ENCODE assay signal across 11 mouse cellular contexts in genomic region chr9:60768393-60768792, GRCm38 (mm10). TPM values are rescaled to one million over a fixed set of nuclear protein-coding genes. Genes with fewer than 3 reads are reported as not detected.
A peak's percentile ranks its signal among the peaks of the same experiment; 100 is the strongest.
DNase-seq lines count a peak whose midpoint lies in the region; ATAC-seq and TF ChIP-seq lines count a peak whose summit lies in the region.
"Had no signal": no experiment of that assay in that cellular context is flagged by ENCODE, and none has a peak within 500 bp of the region (broad histone marks: within the 10 kb centered on the region; RNA-seq: fewer than 3 reads in every experiment).

No protein-coding gene starts in this region.

- H3ac ChIP-seq in myocyte (ENCODE audit: control insufficient read depth, insufficient read length), result no peak overlapping the region

- no peaks in the 10 kb centered on the region; the same call in 1 of the 2 replicates for H3K9me3 ChIP-seq in kidney, embryonic 14.5 days (ENCODE audit: control insufficient read depth, low read length)
- no peaks in the 10 kb centered on the region for H3K9me3 ChIP-seq in midbrain, embryonic 16.5 days (replicated peaks; ENCODE audit: control insufficient read depth, low read length, poor library complexity, severe bottlenecking)
- H3K9me3 ChIP-seq in midbrain, embryonic 15.5 days, result no peaks in the 10 kb centered on the region
- H3K9me3 ChIP-seq: forebrain, embryonic 15.5 days; liver, embryonic 13.5 days had no signal

- no peak for TF ChIP-seq CTCF in kidney, adult 2 months (conservative IDR thresholded peaks at IDR 0.05; ENCODE audit: insufficient read depth, insufficient read length, low read depth, low read length)

- no peaks in the 10 kb centered on the region for H3K79me2 ChIP-seq in myocyte (ENCODE audit: control insufficient read depth, insufficient read depth)

- H3K4me1 ChIP-seq in kidney, embryonic 14.5 days (ENCODE audit: control insufficient read depth, insufficient read depth, low read length), result peaks cover 8% of the 10 kb centered on the region; the same call in 1 of the 2 replicates
- H3K4me1 ChIP-seq in kidney, adult 2 months (ENCODE audit: control insufficient read depth, insufficient read depth, low read length), result 0 out of 2 replicates have a peak, but pooled peaks cover 3% of the 10 kb centered on the region
- H3K4me1 ChIP-seq in midbrain, embryonic 16.5 days (ENCODE audit: control insufficient read depth, insufficient read depth, low read length), result no peaks in the 10 kb centered on the region
- H3K4me1 ChIP-seq in midbrain, embryonic 15.5 days, result no peaks in the 10 kb centered on the region
- H3K4me1 ChIP-seq: forebrain, embryonic 15.5 days; liver, embryonic 13.5 days had no signal

- no peaks in the 10 kb centered on the region for H3K27me3 ChIP-seq in kidney, embryonic 14.5 days (ENCODE audit: control insufficient read depth, insufficient read depth, low read length)
- H3K27me3 ChIP-seq in kidney, adult 2 months (replicated peaks; ENCODE audit: control insufficient read depth, insufficient read depth, low read length), result no peaks in the 10 kb centered on the region
- no peaks in the 10 kb centered on the region for H3K27me3 ChIP-seq in midbrain, embryonic 16.5 days (ENCODE audit: control insufficient read depth, insufficient read depth, low read depth, low read length)
- no peaks in the 10 kb centered on the region for H3K27me3 ChIP-seq in midbrain, embryonic 15.5 days (replicated peaks)
- H3K27me3 ChIP-seq in myocyte (ENCODE audit: control insufficient read depth, insufficient read depth, insufficient read length), result no peaks in the 10 kb centered on the region
- H3K27me3 ChIP-seq: forebrain, embryonic 15.5 days; liver, embryonic 13.5 days had no signal

- H3K4me2 ChIP-seq in kidney, embryonic 14.5 days (replicated peaks; ENCODE audit: low read depth, low read length), result no peak overlapping the region
- H3K4me2 ChIP-seq in midbrain, embryonic 16.5 days (ENCODE audit: low read length), result 0 out of 2 replicates have a peak overlapping the region, but pooled peaks have one; percentile 0
- no peak overlapping the region for H3K4me2 ChIP-seq in midbrain, embryonic 15.5 days
- no peak overlapping the region for H3K4me2 ChIP-seq in myocyte (ENCODE audit: low read depth)
- H3K4me2 ChIP-seq: forebrain, embryonic 15.5 days; liver, embryonic 13.5 days had no signal

- no peaks in the 10 kb centered on the region for H3K36me3 ChIP-seq in kidney, embryonic 14.5 days (ENCODE audit: control insufficient read depth, insufficient read depth, low read length)
- no peaks in the 10 kb centered on the region for H3K36me3 ChIP-seq in kidney, adult 2 months (ENCODE audit: control insufficient read depth, insufficient read depth, low read length)
- H3K36me3 ChIP-seq in midbrain, embryonic 16.5 days (ENCODE audit: control insufficient read depth, insufficient read depth, low read length), result no peaks in the 10 kb centered on the region
- no peaks in the 10 kb centered on the region for H3K36me3 ChIP-seq in midbrain, embryonic 15.5 days (replicated peaks)
- no peaks in the 10 kb centered on the region for H3K36me3 ChIP-seq in myocyte (ENCODE audit: control insufficient read depth, insufficient read depth)
- H3K36me3 ChIP-seq: forebrain, embryonic 15.5 days; liver, embryonic 13.5 days had no signal

- DNase-seq in cerebellum, postnatal 10 days, result peak; percentile 29 to 44
- DNase-seq in cerebellum, adult 9-10 months, result no peak
- no peak for DNase-seq in kidney, adult 2 months
- no peak for DNase-seq in yolk sac, embryonic 10.5 days (ENCODE audit: low spot score)
- DNase-seq: liver, embryonic 13.5 days had no signal

- TF ChIP-seq POLR2A in kidney, adult 2 months (IDR thresholded peaks at IDR 0.05; ENCODE audit: low read depth, low read length), result no peak
- no peak for TF ChIP-seq POLR2A in myocyte (IDR thresholded peaks at IDR 0.05; ENCODE audit: insufficient read length, low read depth)

- peak overlapping the region; percentile 27; the same call in 1 of the 2 replicates for H3K27ac ChIP-seq in kidney, embryonic 14.5 days (ENCODE audit: low read depth, low read length)
- no peak overlapping the region for H3K27ac ChIP-seq in kidney, adult 2 months (ENCODE audit: insufficient read depth, low read depth, low read length)
- no peak overlapping the region for H3K27ac ChIP-seq in midbrain, embryonic 16.5 days (ENCODE audit: low read length)
- H3K27ac ChIP-seq in midbrain, embryonic 15.5 days, result no peak overlapping the region
- H3K27ac ChIP-seq: forebrain, embryonic 15.5 days; liver, embryonic 13.5 days had no signal

- H3K9ac ChIP-seq in kidney, embryonic 14.5 days (ENCODE audit: low read depth, low read length), result no peak overlapping the region
- H3K9ac ChIP-seq in midbrain, embryonic 16.5 days (ENCODE audit: low read depth, low read length), result no peak overlapping the region
- no peak overlapping the region for H3K9ac ChIP-seq in midbrain, embryonic 15.5 days
- H3K9ac ChIP-seq: forebrain, embryonic 15.5 days; liver, embryonic 13.5 days had no signal

- WGBS in kidney, embryonic 14.5 days, result 73% methylated on average over 9 of the region's 9 CpGs
- 85% methylated on average over 9 of the region's 9 CpGs for WGBS in kidney, adult 2 months
- WGBS in midbrain, embryonic 16.5 days, result 64% methylated on average over 9 of the region's 9 CpGs
- 76% methylated on average over 9 of the region's 9 CpGs for WGBS in midbrain, embryonic 15.5 days

- H3K4me3 ChIP-seq in kidney, embryonic 14.5 days (ENCODE audit: low read length), result no peak overlapping the region
- no peak overlapping the region for H3K4me3 ChIP-seq in kidney, adult 2 months (ENCODE audit: insufficient read depth, low read depth, low read length)
- H3K4me3 ChIP-seq in midbrain, embryonic 16.5 days (ENCODE audit: low read depth, low read length), result no peak overlapping the region
- H3K4me3 ChIP-seq in midbrain, embryonic 15.5 days, result no peak overlapping the region
- no peak overlapping the region for H3K4me3 ChIP-seq in myocyte
- H3K4me3 ChIP-seq: forebrain, embryonic 15.5 days; liver, embryonic 13.5 days had no signal

- no peak for ATAC-seq in kidney, embryonic 14.5 days (ENCODE audit: low FRiP score, low TSS enrichment)
- ATAC-seq in midbrain, embryonic 16.5 days, result no peak
- no peak for ATAC-seq in midbrain, embryonic 15.5 days (replicated peaks)
- ATAC-seq: activated CD4-positive, CD25-positive, alpha-beta regulatory T cell, adult 4 months; forebrain, embryonic 15.5 days had no signal

TF ChIP-seq in myocyte, 11 proteins besides CTCF, POLR2A, EP300 and RAD21:
- TF ChIP-seq MYOD1 (IDR thresholded peaks at IDR 0.05; ENCODE audit: control insufficient read depth in 1 of 3, insufficient read length in 2 of 3, low read depth in 2 of 3) (peak in 2 of 3 experiments; percentile 46 to 64), CEBPB (IDR thresholded peaks at IDR 0.05; ENCODE audit: insufficient read depth, poor library complexity, severe bottlenecking) (no peak)

RNA-seq across cellular contexts. Expression of gene Uaca, which starts 25.9 kb away (rescaled TPM):
- 13.7 and 15.2 TPM in 2 replicates for polyA plus RNA-seq in kidney, embryonic 14.5 days (2014; fragmentation: Nextera tagmentation; extraction: Ambion mirVana)
- polyA plus RNA-seq in kidney, adult 2 months (2012; rRNA removed), result 13.5 and 16.4 TPM in 2 replicates
- 13.6 and 17.3 TPM in 2 replicates for polyA plus RNA-seq in midbrain, embryonic 16.5 days (2015; fragmentation: Nextera tagmentation; extraction: Ambion mirVana)
- 17.5 and 18.0 TPM in 2 replicates for polyA plus RNA-seq in midbrain, embryonic 15.5 days (2015; fragmentation: Nextera tagmentation; extraction: Ambion mirVana)
- polyA plus RNA-seq in myocyte (2012; fragmentation: generic; extraction: Trizol), result 7.4 TPM
- polyA plus RNA-seq: activated CD4-positive, CD25-positive, alpha-beta regulatory T cell, adult 4 months had no signal

RNA-seq across cellular contexts. Expression of gene Larp6, which starts 55.6 kb away (rescaled TPM):
- 1.3 and 2.3 TPM in 2 replicates for polyA plus RNA-seq in kidney, embryonic 14.5 days (2014; fragmentation: Nextera tagmentation; extraction: Ambion mirVana)
- polyA plus RNA-seq in kidney, adult 2 months (2012; rRNA removed), result 1.6 and 1.7 TPM in 2 replicates
- polyA plus RNA-seq in midbrain, embryonic 16.5 days (2015; fragmentation: Nextera tagmentation; extraction: Ambion mirVana), result 20.7 and 22.9 TPM in 2 replicates
- polyA plus RNA-seq in midbrain, embryonic 15.5 days (2015; fragmentation: Nextera tagmentation; extraction: Ambion mirVana), result 21.9 and 22.3 TPM in 2 replicates
- 0.83 TPM for polyA plus RNA-seq in myocyte (2012; fragmentation: generic; extraction: Trizol)
- polyA plus RNA-seq: activated CD4-positive, CD25-positive, alpha-beta regulatory T cell, adult 4 months had no signal

Comparison
In these comparisons a context has a peak if more than half of its experiments do, and no peak if none do; other contexts are left out.
1. DNase-seq: peak in cerebellum, postnatal 10 days (2 of 2); none in cerebellum, adult 9-10 months (single experiment), kidney, adult 2 months (single experiment) and yolk sac, embryonic 10.5 days (single experiment).